Mouse (Mus musculus) neutrophil, adult 65 days (primary cell): ENCODE data around the gene Myo5c. TPM values are rescaled to one million over a fixed set of nuclear protein-coding genes. Genes with fewer than 3 reads are reported as not detected.

Experiments
- total RNA-seq: library from RNA; stranded (reverse); gene quantifications from 2 replicates; pipeline ENCODE4 v1.2.4, GENCODE M21; 2023

Gene Myo5c
- not detected in 2 replicates for total RNA-seq

DNA sequence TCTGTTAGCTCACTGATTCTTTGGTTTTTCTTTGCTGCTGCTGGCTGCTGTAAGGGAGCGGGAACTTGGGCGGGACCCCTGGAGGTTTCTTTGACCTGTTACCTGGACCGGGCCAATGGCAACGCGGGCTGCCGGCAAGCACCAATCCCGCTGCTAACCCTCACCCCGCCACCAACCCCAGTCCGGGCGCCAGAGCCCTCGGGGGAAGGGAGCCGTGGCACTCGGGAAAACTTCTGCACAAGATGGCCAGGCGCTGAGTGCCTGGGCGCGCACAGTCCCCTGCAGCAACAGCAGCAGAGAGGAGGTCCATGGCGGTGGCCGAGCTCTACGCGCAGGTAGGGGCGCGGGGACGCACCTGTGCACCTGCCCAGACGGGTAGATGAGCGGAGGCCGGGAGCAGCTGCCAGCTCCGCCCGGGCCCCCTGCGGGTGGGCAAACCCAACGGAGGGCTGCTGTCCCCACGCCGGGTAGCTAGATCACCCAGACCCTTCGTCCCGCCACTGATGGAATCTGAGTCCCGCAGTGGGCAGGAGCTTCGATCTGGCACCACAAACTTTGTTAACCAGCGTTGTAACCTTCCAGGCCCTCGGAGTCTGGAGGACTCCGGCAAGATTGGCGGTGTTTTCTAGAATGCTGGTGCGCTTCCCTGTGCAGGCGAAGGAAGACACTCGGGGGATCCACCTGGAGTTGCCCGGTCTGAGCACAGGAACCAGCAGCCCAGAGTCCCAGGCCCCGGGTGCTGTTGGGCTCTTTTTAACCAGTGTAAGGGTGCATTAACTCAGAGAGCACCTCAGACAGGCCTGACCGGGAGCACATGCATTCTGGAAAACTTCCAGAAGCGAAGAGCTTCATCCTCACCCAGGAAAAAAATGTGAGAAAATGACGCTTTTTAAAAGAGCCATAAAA lies at the start of gene Myo5c:
Gene Myo5c, plus strand, starts transcription at position 180 of the 906 bp plus-strand sequence.

DNA sequence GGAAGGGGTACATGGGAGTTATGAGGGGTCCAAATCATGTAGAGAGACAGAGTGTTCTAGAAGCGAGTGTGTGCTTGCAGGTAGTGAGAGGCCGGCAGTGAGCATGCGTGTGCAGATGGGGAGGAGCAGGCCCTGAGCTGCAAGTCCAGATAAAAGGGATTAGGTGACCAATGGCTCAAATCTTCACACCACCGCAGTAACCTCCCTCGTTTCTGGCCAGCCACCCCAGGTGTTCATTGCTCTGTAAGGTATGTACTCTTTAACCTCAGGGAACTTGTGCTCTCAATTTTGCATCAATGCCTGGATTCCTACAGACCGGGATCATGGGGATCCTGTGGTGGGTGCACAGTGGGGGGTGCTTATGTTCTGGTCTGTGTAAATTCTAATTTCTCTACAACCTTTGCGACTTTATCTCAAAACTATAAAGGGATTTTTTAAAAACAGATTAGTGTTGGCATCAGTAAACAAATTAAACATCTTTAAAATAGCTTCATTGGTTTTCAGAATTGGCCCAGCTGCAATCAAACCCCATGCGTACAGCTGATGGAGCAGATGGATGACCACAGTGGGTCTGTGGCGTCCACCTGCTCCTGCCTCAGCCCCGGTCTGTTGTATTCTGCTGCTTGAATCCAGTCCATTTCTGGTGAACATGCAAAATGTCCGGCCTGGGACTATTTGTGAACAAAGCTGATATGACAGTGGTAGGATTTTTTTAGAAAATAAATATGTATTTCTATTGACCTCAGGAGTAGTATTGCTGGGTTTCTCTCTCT lies 74.5 kb downstream of the Myo5c start, which contains the start of gene Gnb5:
Gene Gnb5, plus strand, starts transcription at position 163 of the 773 bp plus-strand sequence.

DNA sequence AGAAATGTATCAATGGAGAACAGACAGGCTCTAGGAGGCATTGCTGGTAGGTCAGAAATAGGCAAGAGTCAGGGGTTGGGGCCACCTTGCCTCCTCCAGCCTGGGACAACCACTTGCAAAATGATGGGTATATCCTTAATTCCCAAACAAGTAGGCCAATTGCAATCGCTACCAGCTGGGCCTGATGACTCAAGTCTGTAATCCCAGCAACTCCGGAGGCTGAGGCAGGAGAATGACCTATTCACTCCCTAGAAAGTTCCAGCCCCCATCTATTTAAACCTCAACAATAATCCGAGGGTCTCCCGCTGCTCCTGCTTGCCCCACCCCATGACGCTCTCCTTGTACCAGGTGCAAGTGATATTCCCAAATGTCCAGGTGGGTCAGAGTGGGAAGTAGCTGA lies 115.6 kb downstream of the Myo5c start, which contains the start of gene Bcl2l10:
Gene Bcl2l10, plus strand, starts transcription at position 301 of the 400 bp plus-strand sequence.

Other genes starting within 250 kb of the Myo5c start
- gene Arpp19, start 194.4 kb upstream of the Myo5c start, total RNA-seq = 104 and 112 TPM in 2 replicates
- 114 and 171 TPM in 2 replicates for gene Myo5a, start 161.0 kb upstream of the Myo5c start, total RNA-seq
- 1.9 and 2.1 TPM in 2 replicates for gene Gnb5, start 74.3 kb downstream of the Myo5c start, total RNA-seq
- gene Bcl2l10, start 115.7 kb downstream of the Myo5c start, total RNA-seq = not detected in 2 replicates
- gene Mapk6, start 178.0 kb downstream of the Myo5c start, total RNA-seq = 117 and 180 TPM in 2 replicates
- 11.9 and 16.9 TPM in 2 replicates for gene Leo1, start 209.5 kb downstream of the Myo5c start, total RNA-seq